Mouse (Mus musculus) cerebellum, adult 18-20 months (tissue): ENCODE measurements around the gene Ddx18.

Source experiments
- DNase-seq, 2 experiments: peaks; one replicate each; pipeline ENCODE4 v3.0.0; 2021

The Ddx18 gene

GRCm38 (mm10) chr1:121567521-121568489 lies at the start of gene Ddx18:
TSS of gene Ddx18 (minus strand) at chr1:121567989.
- DNase-seq: peak; percentile 95 to 97

GRCm38 (mm10) chr1:121608000-121608399 lies 40.2 kb upstream of the Ddx18 start:
- no peak for DNase-seq

- DNase-seq: peak; percentile 71 to 78
These were observed 37.3 kb upstream of the Ddx18 start for GRCm38 (mm10) chr1:121605118-121605517.

GRCm38 (mm10) chr1:121601893-121602292 lies 34.1 kb upstream of the Ddx18 start:
- DNase-seq: no peak

DNA sequence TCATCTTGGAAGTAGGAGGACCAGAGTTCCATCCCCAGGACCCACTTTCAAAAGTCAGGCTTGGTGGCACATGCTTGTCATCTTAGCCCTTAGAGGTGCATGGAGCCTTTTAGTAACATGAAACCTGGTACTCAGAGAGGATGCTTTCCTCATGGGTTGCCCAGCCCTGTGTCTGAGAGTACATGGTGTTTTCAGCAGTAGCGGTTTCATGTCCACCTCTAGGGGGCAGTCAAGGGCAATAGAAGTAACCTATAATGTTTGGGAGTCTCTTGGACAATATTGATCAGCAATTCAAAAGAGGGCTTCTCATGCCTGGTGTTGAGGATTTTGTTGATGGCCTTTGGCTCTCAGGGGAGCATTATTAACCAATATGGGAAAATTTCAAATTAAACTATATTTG lies 33.3 kb upstream of the Ddx18 start:
- peak; percentile 11 to 23 for DNase-seq

- DNase-seq: no peak
These were observed 30.6 kb upstream of the Ddx18 start for GRCm38 (mm10) chr1:121598421-121598820.

- DNase-seq: no peak
These were observed 29.3 kb upstream of the Ddx18 start for GRCm38 (mm10) chr1:121596951-121597625.

GRCm38 (mm10) chr1:121584838-121585237 lies 17.0 kb upstream of the Ddx18 start:
- DNase-seq: no peak

DNA sequence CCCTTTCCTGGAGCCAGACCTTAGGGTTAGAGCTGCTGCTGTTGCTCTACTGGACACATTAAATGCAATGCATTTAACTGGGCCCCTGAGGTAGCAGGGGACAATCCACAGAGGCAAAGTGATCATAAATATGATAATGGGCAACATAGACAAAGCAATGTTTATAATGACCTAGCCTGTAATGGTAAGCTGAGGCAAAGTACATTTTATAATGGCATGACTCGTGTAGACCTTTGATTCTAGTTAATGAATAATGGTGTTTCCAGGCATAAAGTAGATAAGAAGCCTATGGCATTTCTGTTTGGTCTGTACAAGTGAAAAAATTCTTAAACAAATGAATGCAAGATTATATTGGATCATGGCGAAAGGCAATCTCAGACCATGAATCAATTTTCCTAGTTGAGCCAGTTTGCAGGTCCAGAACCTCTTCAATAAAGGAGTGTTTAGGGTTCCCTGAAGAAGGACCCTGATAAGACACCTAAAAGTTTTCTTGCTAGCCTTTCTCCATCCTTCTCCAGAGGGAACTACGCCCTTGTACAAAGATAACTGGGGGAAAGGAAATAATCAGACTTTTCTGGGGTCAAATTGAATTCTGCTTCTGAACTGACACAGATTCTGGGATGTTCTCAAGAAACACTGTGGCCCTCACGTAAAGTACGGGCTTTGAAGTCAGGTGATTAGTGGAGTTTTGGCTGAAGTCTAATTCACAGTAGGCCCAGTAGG lies 13.5 kb upstream of the Ddx18 start:
- no peak for DNase-seq

DNA sequence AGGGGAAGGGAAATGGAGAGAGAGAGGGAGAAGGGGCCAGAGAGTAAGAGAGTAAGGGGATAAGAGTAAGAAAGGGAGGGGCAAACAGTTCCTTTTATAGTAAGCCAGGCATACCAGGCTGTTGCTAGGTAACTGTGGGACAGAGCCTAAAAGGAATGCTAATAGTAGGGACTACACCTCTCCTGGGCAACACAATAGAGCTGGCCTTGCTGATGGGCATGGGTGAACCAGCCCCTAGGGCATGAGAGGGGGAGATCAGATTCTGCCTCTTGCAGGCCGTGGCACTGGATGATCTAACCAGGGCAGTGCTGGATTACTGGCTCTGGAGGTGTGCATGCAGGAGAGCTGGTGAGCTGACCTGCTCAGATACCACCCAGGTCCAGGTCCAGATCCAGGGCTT lies 9.7 kb upstream of the Ddx18 start:
- no peak for DNase-seq

DNA sequence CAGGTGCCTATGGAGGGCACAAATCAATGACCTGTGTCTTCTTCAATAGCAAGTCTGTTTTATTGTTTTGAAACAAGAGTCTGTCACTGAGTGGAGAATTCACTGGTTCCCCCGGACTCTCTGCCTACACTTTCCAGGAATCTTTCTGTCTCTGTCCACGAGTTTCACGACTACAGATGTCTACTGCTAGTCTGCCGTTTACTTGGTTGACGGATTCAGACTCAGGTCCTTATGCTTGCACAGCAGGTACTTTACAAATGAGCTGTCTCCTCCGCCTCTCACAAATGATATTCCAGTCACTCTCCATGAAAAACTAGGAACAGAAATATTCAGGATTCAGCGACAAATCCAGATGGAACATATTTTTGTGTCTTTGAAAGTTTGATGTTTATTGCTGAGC lies 2.7 kb upstream of the Ddx18 start:
- no peak for DNase-seq

DNA sequence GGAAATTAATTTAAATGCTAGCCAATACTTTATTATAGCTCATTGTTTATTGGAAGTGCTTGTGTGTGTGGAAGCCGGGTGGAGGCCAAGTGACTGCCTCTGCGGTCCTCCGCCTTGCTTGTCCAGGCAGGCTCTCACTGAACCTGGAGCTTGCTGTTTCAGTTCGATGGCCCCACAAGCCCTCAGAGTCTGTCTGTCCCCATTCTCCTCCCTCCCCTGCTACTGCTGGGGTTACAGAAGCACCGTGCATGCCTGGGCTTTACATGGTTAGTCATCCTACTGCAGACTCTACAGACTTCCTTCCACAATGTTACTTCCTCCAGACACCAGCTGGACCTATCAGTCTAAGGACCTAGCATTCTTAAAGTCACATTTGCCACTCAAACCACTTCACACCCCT lies 9.9 kb downstream of the Ddx18 start:
- DNase-seq: no peak

DNA sequence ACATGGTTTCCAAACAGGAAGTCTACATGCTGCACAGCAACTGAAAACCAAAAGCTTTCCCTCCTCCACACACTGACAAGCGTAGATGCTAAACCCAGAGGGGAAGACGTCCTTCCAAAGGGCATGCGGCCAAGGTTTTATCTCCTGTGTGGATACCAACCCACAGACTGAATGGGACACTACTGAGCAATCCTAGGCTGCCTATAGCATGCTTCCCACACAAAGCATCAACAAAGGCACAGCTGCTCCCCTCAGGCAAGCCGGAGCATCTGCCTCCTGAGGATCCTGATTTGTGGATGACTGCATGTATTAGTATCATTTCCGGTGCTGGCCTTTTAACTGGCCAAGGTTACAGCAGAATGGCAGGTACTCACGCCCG lies 16.3 kb downstream of the Ddx18 start:
- DNase-seq: no peak

GRCm38 (mm10) chr1:121550801-121551456 lies 16.9 kb downstream of the Ddx18 start:
- no peak for DNase-seq

GRCm38 (mm10) chr1:121549456-121549855 lies 18.3 kb downstream of the Ddx18 start:
- no peak for DNase-seq

DNA sequence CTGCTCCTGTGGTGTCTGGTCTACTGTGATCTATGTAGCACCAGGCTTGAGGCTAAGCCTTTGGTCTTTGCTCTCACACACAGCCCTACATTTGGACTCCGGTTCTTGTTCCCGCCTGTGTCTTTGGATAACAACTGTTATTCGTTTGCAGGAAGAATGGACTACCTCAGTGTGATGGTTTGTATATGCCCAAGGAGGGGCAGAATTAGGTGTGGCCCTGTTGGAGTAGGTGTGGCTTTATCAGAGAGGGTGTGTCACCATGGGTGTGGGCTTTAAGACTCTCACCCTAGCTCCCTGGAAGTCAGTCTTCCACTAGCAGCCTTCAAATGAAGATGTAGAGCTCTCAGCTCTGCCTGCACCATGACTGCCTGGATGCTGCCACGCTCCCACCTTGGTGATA lies 19.1 kb downstream of the Ddx18 start:
- no peak for DNase-seq

DNA sequence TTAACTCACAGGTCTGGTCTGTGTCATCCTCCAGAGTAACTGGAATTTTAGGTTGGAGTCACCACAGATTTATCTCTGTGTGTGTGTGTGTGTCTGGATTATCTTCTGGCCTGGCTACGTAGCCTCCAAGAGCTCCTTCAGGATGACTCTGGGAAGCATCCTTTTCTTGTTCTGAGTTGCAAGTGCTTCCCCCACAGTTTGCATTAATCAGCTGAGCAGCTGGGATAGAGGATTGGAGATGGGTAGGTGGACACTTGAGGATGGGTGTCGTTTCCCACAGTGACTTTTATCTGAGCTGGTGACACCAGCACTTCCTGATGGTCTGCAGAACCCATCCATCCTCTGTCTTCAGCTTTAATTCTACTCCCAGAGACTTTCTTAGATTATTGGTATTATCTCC lies 20.9 kb downstream of the Ddx18 start:
- DNase-seq: no peak

- no peak for DNase-seq
These were observed 27.4 kb downstream of the Ddx18 start for GRCm38 (mm10) chr1:121540361-121540760.

DNA sequence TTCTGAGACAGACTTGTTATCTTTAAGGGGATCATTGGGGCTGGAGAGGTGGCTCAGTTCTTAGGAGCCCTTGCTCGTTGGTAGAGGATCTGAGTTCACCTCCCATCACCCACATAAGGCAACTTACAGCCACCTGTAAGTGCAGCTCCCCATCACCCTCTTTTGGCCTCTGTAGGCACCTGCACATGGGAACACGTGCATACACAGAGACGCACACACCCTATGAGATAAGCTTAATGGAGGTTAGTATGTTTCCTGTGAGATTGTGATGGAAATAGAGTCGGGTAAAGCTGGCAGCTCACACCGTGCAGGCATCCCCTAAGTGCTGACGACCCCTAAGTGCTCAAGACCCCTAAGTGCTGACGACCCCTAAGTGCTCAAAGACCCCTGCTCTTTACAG lies 36.4 kb downstream of the Ddx18 start:
- DNase-seq: no peak

DNA sequence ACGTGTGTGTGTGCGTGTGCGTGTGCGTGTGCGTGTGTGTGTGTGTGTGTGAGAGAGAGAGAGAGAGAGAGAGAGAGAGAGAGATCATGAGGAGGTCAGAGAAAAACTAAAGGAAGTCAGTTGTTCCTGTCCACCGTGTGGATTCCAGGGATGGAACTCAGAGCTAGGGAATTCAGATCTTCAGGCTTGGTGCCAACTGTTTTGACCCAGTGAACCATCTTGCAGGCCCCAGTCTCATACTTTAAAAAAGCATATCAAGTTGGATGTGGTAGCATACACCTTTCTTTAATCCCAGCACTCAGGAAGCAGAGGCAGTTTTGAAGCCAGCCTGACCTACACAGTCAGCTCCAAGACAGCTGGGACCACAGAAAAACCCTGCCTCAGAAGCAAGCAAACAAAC lies 38.5 kb downstream of the Ddx18 start:
- no peak for DNase-seq

- DNase-seq: no peak
These were observed 39.4 kb downstream of the Ddx18 start, which contains the start of gene Htr5b for GRCm38 (mm10) chr1:121528399-121528720. TSS of gene Htr5b (minus strand) at chr1:121528465.

GRCm38 (mm10) chr1:121527600-121528398 lies 40.0 kb downstream of the Ddx18 start:
- no peak for DNase-seq
